Comparison of ENCODE assay signal across 8 mouse cellular contexts in genomic region chr12:101912626-101913490, GRCm38 (mm10). TPM values are rescaled to one million over a fixed set of nuclear protein-coding genes. Genes with fewer than 3 reads are reported as not detected.
A peak's percentile ranks its signal among the peaks of the same experiment; 100 is the strongest.
DNase-seq lines count a peak whose midpoint lies in the region; ATAC-seq and TF ChIP-seq lines count a peak whose summit lies in the region.

Trip11 (minus strand) TSS chr12:101913267.

- H3K36me3 ChIP-seq in hindbrain, embryonic 11.5 days (ENCODE audit: control insufficient read depth, insufficient read depth, low read length) = no peaks in the 10 kb centered on the region
- H3K36me3 ChIP-seq in lung, embryonic 16.5 days (ENCODE audit: control insufficient read depth, insufficient read depth, low read length) = peaks cover 8% of the 10 kb centered on the region
- peaks cover 8% of the 10 kb centered on the region for H3K36me3 ChIP-seq in thymus, adult 2 months (ENCODE audit: control insufficient read depth, insufficient read depth, low read length)

- peak within 1 kb of the TSS; percentile 85 for H3K9ac ChIP-seq in hindbrain, embryonic 11.5 days (ENCODE audit: low read depth, low read length)
- peak within 1 kb of the TSS; percentile 90 for H3K9ac ChIP-seq in lung, embryonic 16.5 days (ENCODE audit: low read length)

- peak within 1 kb of the TSS; percentile 54; the same call in 1 of the 2 replicates for H3K27ac ChIP-seq in hindbrain, embryonic 11.5 days (ENCODE audit: low read depth, low read length)
- H3K27ac ChIP-seq in lung, embryonic 16.5 days (ENCODE audit: low read length) = peak within 1 kb of the TSS; percentile 96
- peak within 1 kb of the TSS; percentile 54 for H3K27ac ChIP-seq in thymus, adult 2 months (ENCODE audit: control insufficient read depth, insufficient read depth, low read length)

- DNase-seq in Muller cell, postnatal 12 days (ENCODE audit: inconsistent ontology term) = peak; percentile 89
- DNase-seq in cerebellum, adult 9-10 months = peak; percentile 91
- DNase-seq in frontal cortex, adult 2 months (ENCODE audit: extremely low spot score in 1 of 2, low spot score in 1 of 2) = peak; percentile 77 to 96
- peak; percentile 87 for DNase-seq in hindbrain, embryonic 11.5 days (ENCODE audit: low spot score)
- DNase-seq in layer of hippocampus, adult 9-11 months = peak; percentile 91
- DNase-seq in ovary, adult 18-20 months (ENCODE audit: low spot score) = peak; percentile 83
- peak; percentile 89 for DNase-seq in thymus, adult 2 months

- 0 out of 2 replicates have a peak, but pooled peaks cover 2% of the 10 kb centered on the region for H3K4me1 ChIP-seq in hindbrain, embryonic 11.5 days (replicated peaks; ENCODE audit: control insufficient read depth, insufficient read depth, low read length)
- H3K4me1 ChIP-seq in lung, embryonic 16.5 days (replicated peaks; ENCODE audit: control insufficient read depth, insufficient read depth, low read length) = peaks cover 17% of the 10 kb centered on the region
- peaks cover 7% of the 10 kb centered on the region for H3K4me1 ChIP-seq in thymus, adult 2 months (replicated peaks; ENCODE audit: control insufficient read depth, insufficient read depth, low read length)

- peak; percentile 79 for TF ChIP-seq POLR2A in thymus, adult 2 months (IDR thresholded peaks at IDR 0.05; ENCODE audit: control insufficient read depth, extremely low read depth, insufficient read depth, low read length, poor library complexity)

- peak; percentile 95 for ATAC-seq in hindbrain, embryonic 11.5 days (ENCODE audit: low FRiP score)
- peak; percentile 98 for ATAC-seq in lung, embryonic 16.5 days (ENCODE audit: low read depth)

- H3K4me2 ChIP-seq in hindbrain, embryonic 11.5 days (replicated peaks; ENCODE audit: low read depth, low read length) = peak within 1 kb of the TSS; percentile 56
- peak within 1 kb of the TSS; percentile 91 for H3K4me2 ChIP-seq in lung, embryonic 16.5 days (ENCODE audit: low read depth, low read length)

- H3K4me3 ChIP-seq in hindbrain, embryonic 11.5 days (ENCODE audit: low read depth, low read length) = peak within 1 kb of the TSS; percentile 91
- peak within 1 kb of the TSS; percentile 98 for H3K4me3 ChIP-seq in lung, embryonic 16.5 days (ENCODE audit: low read length)
- peak within 1 kb of the TSS; percentile 92 for H3K4me3 ChIP-seq in thymus, adult 2 months (ENCODE audit: control insufficient read depth, insufficient read depth, low read length)

- under 1% methylated on average over 68 of the region's 69 CpGs for WGBS in hindbrain, embryonic 11.5 days
- under 1% methylated on average over 69 of the region's 69 CpGs for WGBS in lung, embryonic 16.5 days
- under 1% methylated on average over 69 of the region's 69 CpGs for WGBS in thymus, adult 2 months

- peak; percentile 55; the same call in 1 of the 2 replicates for TF ChIP-seq CTCF in thymus, adult 2 months (IDR thresholded peaks at IDR 0.05; ENCODE audit: borderline replicate concordance, control insufficient read depth, extremely low read depth, insufficient read depth, low read length, poor library complexity)

- no peaks in the 10 kb centered on the region for H3K9me3 ChIP-seq in hindbrain, embryonic 11.5 days (ENCODE audit: control insufficient read depth, low read length)
- no peaks in the 10 kb centered on the region for H3K9me3 ChIP-seq in lung, embryonic 16.5 days (ENCODE audit: control insufficient read depth, low read length)

- H3K27me3 ChIP-seq in hindbrain, embryonic 11.5 days (ENCODE audit: control insufficient read depth, insufficient read depth, low read length) = no peaks in the 10 kb centered on the region
- no peaks in the 10 kb centered on the region for H3K27me3 ChIP-seq in lung, embryonic 16.5 days (ENCODE audit: control insufficient read depth, insufficient read depth, low read depth, low read length)
- H3K27me3 ChIP-seq in thymus, adult 2 months (ENCODE audit: control insufficient read depth, insufficient read depth, low read length) = no peaks in the 10 kb centered on the region

RNA-seq across cellular contexts. Expression of gene Trip11, which starts in this region (rescaled TPM):
- polyA plus RNA-seq in frontal cortex, adult 2 months (2012; rRNA removed) = 11.6 and 12.5 TPM in 2 replicates
- polyA plus RNA-seq in hindbrain, embryonic 11.5 days (2014; fragmentation: Nextera tagmentation; extraction: Ambion mirVana) = 15.6 and 28.1 TPM in 2 replicates
- 23.4 and 26.7 TPM in 2 replicates for polyA plus RNA-seq in lung, embryonic 16.5 days (2015; fragmentation: Nextera tagmentation; extraction: Ambion mirVana)
- polyA plus RNA-seq in thymus, adult 2 months (2012; rRNA removed) = 6.4 and 7.6 TPM in 2 replicates

Comparison
In these comparisons a context has a peak if more than half of its experiments do, and no peak if none do; other contexts are left out.
1. Peak in every context shown above with its lines: DNase-seq, ATAC-seq, H3K4me3 ChIP-seq and H3K27ac ChIP-seq.